Mouse (Mus musculus) small intestine, adult 2 months (tissue): ENCODE results near the gene Tchp.

Experiments
- CTCF ChIP-seq: fragments of 200-500 bp; IDR thresholded peaks from 2 replicates; pipeline ENCODE4 v1.5.1; 2012; ENCODE audit warnings: low read depth, mild to moderate bottlenecking, control low read depth, inconsistent platforms, low read length, moderate library complexity, mixed read lengths; ENCODE audit not compliant: insufficient replicate concordance, insufficient read length; ENCODE audit errors: extremely low read depth
- POLR2A ChIP-seq: fragments of 200-500 bp; IDR thresholded peaks from 2 replicates; pipeline ENCODE4 v1.6.1; 2012; ENCODE audit warnings: low read depth, mild to moderate bottlenecking, control low read depth, inconsistent platforms, low read length, moderate library complexity

- TF ChIP-seq CTCF (no peak), POLR2A (no peak)
Measured at GRCm38 (mm10) chr5:114673114-114673513, 34.4 kb upstream of the Tchp start.
